Mouse (Mus musculus) adrenal gland, postnatal 25 days (tissue): ENCODE results near the gene Zic2. TPM values are rescaled to one million over a fixed set of nuclear protein-coding genes. Genes with fewer than 3 reads are reported as not detected.
"Not testable (repeated sequence)": the region's sequence is repeated elsewhere in the genome, so short reads cannot be mapped to it uniquely, and the experiment has no call there.

Source experiments
- DNase-seq: peaks from one replicate; pipeline ENCODE4 v3.0.0; 2021; ENCODE audit warnings: mixed read lengths
- long read RNA-seq: library from polyadenylated mRNA; stranded (forward); transcript quantifications from one replicate; pipeline ENCODE4 v2.0.0, GENCODE M21; 2021
- total RNA-seq: library from RNA; stranded (reverse); gene quantifications from 2 replicates; pipeline ENCODE4 v1.2.3, GENCODE M21; 2021

Gene Zic2
- not detected in 2 replicates for total RNA-seq
- long read RNA-seq: 0 reads

GRCm38 (mm10) chr14:122474891-122475556 lies at the start of gene Zic2:
TSS of gene Zic2 (plus strand) at chr14:122475435.
- peak; percentile 48 for DNase-seq

- no peak for DNase-seq
Measured at GRCm38 (mm10) chr14:122426529-122427203, 48.6 kb upstream of the Zic2 start.

GRCm38 (mm10) chr14:122427204-122427560 lies 48.1 kb upstream of the Zic2 start:
- no peak for DNase-seq

- no peak for DNase-seq
Measured at GRCm38 (mm10) chr14:122427654-122428053, 47.6 kb upstream of the Zic2 start.

- DNase-seq: no peak
Measured at GRCm38 (mm10) chr14:122432558-122432957, 42.7 kb upstream of the Zic2 start.

GRCm38 (mm10) chr14:122434039-122434438 lies 41.2 kb upstream of the Zic2 start:
- no peak for DNase-seq

GRCm38 (mm10) chr14:122436850-122437249 lies 38.4 kb upstream of the Zic2 start:
- no peak for DNase-seq

GRCm38 (mm10) chr14:122449601-122450495 lies 25.4 kb upstream of the Zic2 start:
- DNase-seq: no peak

- peak; percentile 47 for DNase-seq
Measured at GRCm38 (mm10) chr14:122450496-122451382, 24.5 kb upstream of the Zic2 start, which contains the start of gene Gm5089. TSS of gene Gm5089 (minus strand) at chr14:122451115.

GRCm38 (mm10) chr14:122451551-122452145 lies 23.6 kb upstream of the Zic2 start:
- no peak for DNase-seq

- DNase-seq: no peak
Measured at GRCm38 (mm10) chr14:122452701-122453387, 22.4 kb upstream of the Zic2 start.

- no peak for DNase-seq
Measured at GRCm38 (mm10) chr14:122453388-122453995, 21.7 kb upstream of the Zic2 start.

- no peak for DNase-seq
Measured at GRCm38 (mm10) chr14:122453996-122454738, 21.1 kb upstream of the Zic2 start.

- no peak for DNase-seq
Measured at GRCm38 (mm10) chr14:122454901-122455561, 20.2 kb upstream of the Zic2 start.

GRCm38 (mm10) chr14:122455562-122455958 lies 19.7 kb upstream of the Zic2 start:
- DNase-seq: no peak

GRCm38 (mm10) chr14:122459332-122459731 lies 15.9 kb upstream of the Zic2 start:
- DNase-seq: not testable (repeated sequence)

GRCm38 (mm10) chr14:122459776-122460175 lies 15.5 kb upstream of the Zic2 start:
- DNase-seq: no peak

GRCm38 (mm10) chr14:122460226-122460625 lies 15.0 kb upstream of the Zic2 start:
- no peak for DNase-seq

- no peak for DNase-seq
Measured at GRCm38 (mm10) chr14:122461500-122461899, 13.7 kb upstream of the Zic2 start.
